Mouse (Mus musculus): ENCODE measurements around the gene Fam89b. TPM values are rescaled to one million over a fixed set of nuclear protein-coding genes. Genes with fewer than 3 reads are reported as not detected.

The Fam89b gene
- 115 and 126 TPM in 2 replicates for polyA plus RNA-seq (2015; fragmentation: Nextera tagmentation; extraction: Ambion mirVana)

DNA sequence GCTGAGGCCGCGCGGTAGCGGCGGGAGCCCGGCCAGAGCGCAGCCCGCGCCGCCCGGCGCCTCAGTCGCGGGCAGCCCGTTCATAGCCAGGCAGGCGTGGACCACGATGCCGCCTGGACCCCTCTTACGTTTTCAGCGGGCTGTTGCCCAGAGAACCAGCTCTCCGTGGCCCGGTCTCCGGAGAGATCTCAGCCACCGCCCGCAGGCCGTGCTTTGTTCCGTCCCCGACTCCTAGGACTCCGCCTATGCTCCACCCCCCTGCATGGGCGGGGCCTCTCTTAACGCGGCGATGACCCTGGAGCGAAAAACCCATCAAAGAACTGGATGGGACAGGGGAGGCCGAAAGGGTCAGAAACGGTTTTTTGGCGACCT is at the start of gene Fam89b:
TSS of gene Fam89b (minus strand) at position 210 of the 372 bp plus-strand sequence.
- H3K36me3 ChIP-seq: peaks cover 17% of the 10 kb centered on the region
- peak within 1 kb of the TSS; percentile 96 for H3K27ac ChIP-seq
- H3K9ac ChIP-seq: peak within 1 kb of the TSS; percentile 99
- no peaks in the 10 kb centered on the region for H3K27me3 ChIP-seq
- peaks cover 64% of the 10 kb centered on the region for H3K4me1 ChIP-seq
- under 1% methylated on average over 37 of the region's 37 CpGs for WGBS
- no peaks in the 10 kb centered on the region for H3K9me3 ChIP-seq
- peak within 1 kb of the TSS; percentile 95 for H3K4me3 ChIP-seq
- ATAC-seq (ENCODE audit: insufficient number of reproducible peaks, insufficient read depth, low FRiP score, low TSS enrichment, low read depth): peak; percentile 82
- H3K4me2 ChIP-seq: peak within 1 kb of the TSS; percentile 99

DNA sequence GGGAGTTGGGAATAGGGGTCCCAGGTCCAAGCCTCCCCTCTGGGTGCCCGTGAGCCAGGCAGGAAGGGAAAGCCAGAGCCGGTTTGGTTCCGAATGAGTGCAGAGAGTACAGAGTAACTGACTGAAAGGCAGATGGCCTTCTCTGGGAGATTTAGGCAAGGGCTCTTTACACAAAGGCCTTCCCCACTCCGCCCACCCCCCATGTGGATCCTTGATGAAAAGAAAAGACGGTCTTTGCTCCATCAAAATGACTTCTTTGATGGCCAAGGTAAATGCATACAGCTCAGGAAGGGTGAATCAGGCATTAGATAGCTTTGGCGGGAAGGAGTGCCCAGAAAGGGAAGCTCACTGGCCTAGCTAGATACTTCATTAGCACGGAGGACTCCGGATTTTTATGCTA is 48.9 kb upstream of the Fam89b start:
- 0 out of 2 replicates have a peak overlapping the region, but pooled peaks have one; percentile 32 for H3K9ac ChIP-seq
- H3K4me3 ChIP-seq: no peak overlapping the region
- WGBS: 49% methylated on average over 8 of the region's 8 CpGs
- no peak overlapping the region for H3K4me2 ChIP-seq
- no peaks in the 10 kb centered on the region for H3K27me3 ChIP-seq
- no peak overlapping the region for H3K27ac ChIP-seq
- no peak for ATAC-seq (ENCODE audit: insufficient number of reproducible peaks, insufficient read depth, low FRiP score, low TSS enrichment, low read depth)
- H3K9me3 ChIP-seq: no peaks in the 10 kb centered on the region
- no peaks in the 10 kb centered on the region for H3K36me3 ChIP-seq
- H3K4me1 ChIP-seq: no peaks in the 10 kb centered on the region

DNA sequence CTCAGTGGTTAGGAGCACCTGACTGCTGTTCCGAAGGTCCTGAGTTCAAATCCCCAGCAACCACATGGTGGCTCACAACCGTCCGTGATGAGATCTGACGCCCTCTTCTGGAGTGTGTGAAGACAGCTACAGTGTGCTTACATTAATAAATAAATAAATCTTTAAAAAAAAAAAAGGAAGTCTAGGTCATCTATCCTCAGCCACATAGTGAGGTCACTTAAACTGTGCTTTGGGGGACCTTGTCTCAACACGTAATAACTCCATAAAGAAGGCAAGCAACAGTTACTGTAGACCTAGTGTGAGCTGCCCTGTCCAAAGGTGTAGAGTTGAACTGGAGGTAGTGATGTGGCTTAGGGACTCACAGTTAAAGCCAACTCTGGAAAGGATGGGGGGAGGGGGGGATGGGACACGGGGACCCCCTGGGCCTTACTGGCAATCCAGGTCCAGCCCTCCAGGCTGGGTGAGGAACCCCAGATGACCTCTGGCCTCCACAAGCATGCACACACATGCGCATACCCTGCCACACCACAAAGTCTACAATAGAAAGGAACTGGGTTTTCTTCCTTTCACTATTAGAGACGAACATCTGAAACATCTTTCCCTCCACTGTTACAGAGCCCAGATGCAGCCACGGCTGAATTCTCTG is 48.1 kb upstream of the Fam89b start:
- no peak overlapping the region for H3K27ac ChIP-seq
- 0 out of 2 replicates have a peak overlapping the region, but pooled peaks have one; percentile 32 for H3K9ac ChIP-seq
- no peaks in the 10 kb centered on the region for H3K36me3 ChIP-seq
- no peaks in the 10 kb centered on the region for H3K9me3 ChIP-seq
- WGBS: 75% methylated on average over 9 of the region's 9 CpGs
- no peak overlapping the region for H3K4me2 ChIP-seq
- no peaks in the 10 kb centered on the region for H3K4me1 ChIP-seq
- ATAC-seq (ENCODE audit: insufficient number of reproducible peaks, insufficient read depth, low FRiP score, low TSS enrichment, low read depth): 0 out of 2 replicates have a peak, but pooled peaks have one; percentile 26
- H3K4me3 ChIP-seq: no peak overlapping the region
- H3K27me3 ChIP-seq: no peaks in the 10 kb centered on the region

DNA sequence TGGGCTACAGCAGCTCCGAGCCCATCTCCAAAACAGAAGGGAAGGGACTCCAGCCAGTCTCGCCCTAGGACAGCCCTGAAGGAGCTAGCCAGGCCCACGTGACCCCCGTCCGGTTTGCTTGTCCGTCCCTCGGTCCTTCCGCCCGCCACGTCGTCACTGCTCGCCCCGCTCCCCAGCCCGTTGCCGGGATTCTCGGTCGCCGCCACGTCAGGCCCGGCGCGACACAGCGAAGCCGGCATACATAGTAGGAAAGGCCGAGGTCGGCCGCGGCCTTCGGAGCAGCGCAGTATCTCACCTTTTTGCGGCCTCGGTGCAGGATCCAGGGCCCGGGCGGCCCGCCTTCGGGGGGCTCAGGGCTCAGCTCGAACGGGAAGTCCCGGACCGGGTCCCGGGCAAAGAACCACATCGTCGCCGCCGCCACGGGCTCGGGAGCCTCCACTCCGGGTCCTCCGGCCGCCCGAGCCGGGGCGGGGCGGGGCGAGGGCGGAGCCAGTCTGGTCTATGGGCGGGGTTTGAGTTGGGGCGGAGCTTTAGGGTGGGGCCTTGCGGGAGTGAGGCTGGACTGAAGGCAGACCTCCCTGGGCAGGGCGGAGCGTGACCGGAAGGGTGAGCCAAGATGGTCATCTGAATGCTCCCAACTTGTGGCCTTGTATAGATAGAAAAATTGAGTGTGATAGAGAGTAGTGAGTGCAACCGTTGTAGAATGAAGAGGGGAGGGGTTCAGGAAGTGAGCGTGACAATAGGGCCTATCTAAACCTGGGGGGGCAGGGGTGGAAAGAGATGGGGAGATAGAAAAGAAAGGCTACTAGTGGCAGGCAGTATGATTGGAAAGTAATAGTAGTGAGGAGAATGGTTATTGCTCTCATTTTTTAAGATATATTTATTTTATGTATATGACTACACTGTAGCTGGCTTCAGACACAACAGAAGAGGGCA is 41.7 kb upstream of the Fam89b start, which contains the start of gene Scyl1:
TSS of gene Scyl1 (minus strand) at position 495 of the 936 bp plus-strand sequence.
- WGBS: under 1% methylated on average over 61 of the region's 64 CpGs
- peak within 1 kb of the TSS; percentile 78 for H3K27ac ChIP-seq

DNA sequence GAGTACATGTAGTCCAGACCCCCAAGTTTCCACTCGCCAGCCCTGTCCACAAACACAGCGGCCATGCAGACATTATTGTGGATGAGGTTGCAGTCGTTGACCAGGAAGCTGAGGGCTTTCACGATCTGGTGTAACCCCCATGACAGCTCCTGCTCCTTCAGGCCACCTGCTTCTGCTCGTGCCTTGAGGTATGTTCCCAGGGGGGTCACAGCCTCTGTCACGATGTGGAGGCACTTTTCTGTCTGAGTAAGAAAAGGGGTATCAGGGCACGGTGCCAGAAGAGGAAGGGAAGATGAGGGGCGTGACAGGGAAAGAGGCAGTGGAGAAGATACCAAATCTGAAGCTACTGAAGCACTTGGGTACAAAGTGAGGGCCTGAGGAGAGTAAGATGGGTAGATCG is 40.9 kb upstream of the Fam89b start:
- peak overlapping the region; percentile 78; the same call in 1 of the 2 replicates for H3K27ac ChIP-seq
- 43% methylated on average over 9 of the region's 9 CpGs for WGBS

More for the DNA sequence above, 41.7 kb upstream of the Fam89b start, which contains the start of gene Scyl1:
- no peaks in the 10 kb centered on the region for H3K9me3 ChIP-seq
- ATAC-seq (ENCODE audit: insufficient number of reproducible peaks, insufficient read depth, low FRiP score, low TSS enrichment, low read depth): peak; percentile 90
- H3K4me1 ChIP-seq: peaks cover 13% of the 10 kb centered on the region
- no peaks in the 10 kb centered on the region for H3K27me3 ChIP-seq
- peak within 1 kb of the TSS; percentile 91 for H3K4me2 ChIP-seq
- H3K4me3 ChIP-seq: peak within 1 kb of the TSS; percentile 81
- H3K36me3 ChIP-seq: peaks cover 39% of the 10 kb centered on the region
- H3K9ac ChIP-seq: peak within 1 kb of the TSS; percentile 92

DNA sequence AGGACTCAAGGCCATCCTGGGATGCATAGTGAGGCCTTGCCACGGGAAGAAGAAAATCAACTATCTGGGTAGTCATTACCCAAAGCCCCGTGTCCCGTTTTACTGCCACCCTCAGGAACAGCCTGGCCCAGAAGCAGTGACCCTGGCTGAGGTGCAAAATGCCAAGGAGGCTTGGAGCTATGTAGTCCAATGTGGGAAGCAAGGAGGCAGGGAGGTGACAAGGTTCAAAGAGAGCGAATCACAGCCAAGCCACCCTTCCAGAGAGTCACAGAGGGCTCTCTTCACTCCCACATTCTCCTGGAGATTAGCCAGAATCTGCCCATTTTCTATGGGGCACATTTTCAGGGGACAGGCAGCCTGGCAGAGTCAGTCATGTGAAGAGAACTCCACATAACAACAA is 37.8 kb upstream of the Fam89b start:
- H3K9ac ChIP-seq: no peak overlapping the region
- H3K9me3 ChIP-seq: no peaks in the 10 kb centered on the region

More for the DNA sequence above, 40.9 kb upstream of the Fam89b start:
- Histone ChIP-seq H3K36me3 (peaks cover 48% of the 10 kb centered on the region), H3K27me3 (no peaks in the 10 kb centered on the region), H3K9ac (peak overlapping the region; percentile 92), H3K4me3 (peak overlapping the region; percentile 81), H3K9me3 (no peaks in the 10 kb centered on the region), H3K4me1 (peaks cover 13% of the 10 kb centered on the region), H3K4me2 (peak overlapping the region; percentile 91)
- no peak for ATAC-seq (ENCODE audit: insufficient number of reproducible peaks, insufficient read depth, low FRiP score, low TSS enrichment, low read depth)

DNA sequence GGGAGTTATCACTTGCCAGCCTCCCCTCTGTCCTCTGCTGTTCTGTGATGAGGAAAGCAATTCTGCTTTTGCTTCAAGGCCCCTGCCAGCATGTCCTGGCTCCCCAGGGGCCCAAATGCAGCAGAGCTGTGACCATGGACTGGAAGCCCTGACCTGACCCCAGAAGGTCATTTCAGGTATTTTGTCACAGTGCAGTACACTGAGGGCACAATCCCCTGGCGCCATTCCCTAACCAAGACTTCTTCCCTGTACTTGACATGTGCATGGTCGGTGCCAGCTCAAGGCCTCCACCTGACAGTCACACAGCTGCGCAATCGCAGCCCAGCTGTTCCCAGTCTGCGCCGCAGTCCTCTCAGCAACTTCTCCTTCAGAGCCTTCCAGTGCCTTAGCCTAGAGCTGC is 33.7 kb upstream of the Fam89b start:
- Histone ChIP-seq H3K27ac (no peak overlapping the region), H3K9me3 (no peaks in the 10 kb centered on the region), H3K27me3 (peaks cover 8% of the 10 kb centered on the region), H3K9ac (no peak overlapping the region), H3K4me2 (no peak overlapping the region), H3K4me3 (no peak overlapping the region), H3K36me3 (peaks cover 97% of the 10 kb centered on the region), H3K4me1 (no peaks in the 10 kb centered on the region)
- WGBS: 91% methylated on average over 6 of the region's 6 CpGs
- ATAC-seq (ENCODE audit: insufficient number of reproducible peaks, insufficient read depth, low FRiP score, low TSS enrichment, low read depth): no peak

More for the DNA sequence above, 37.8 kb upstream of the Fam89b start:
- H3K4me1 ChIP-seq: peaks cover 13% of the 10 kb centered on the region
- H3K36me3 ChIP-seq: peaks cover 75% of the 10 kb centered on the region
- WGBS: 86% methylated on average over 4 of the region's 4 CpGs
- H3K27ac ChIP-seq: no peak overlapping the region
- no peak for ATAC-seq (ENCODE audit: insufficient number of reproducible peaks, insufficient read depth, low FRiP score, low TSS enrichment, low read depth)
- H3K27me3 ChIP-seq: no peaks in the 10 kb centered on the region
- no peak overlapping the region for H3K4me3 ChIP-seq
- no peak overlapping the region for H3K4me2 ChIP-seq

DNA sequence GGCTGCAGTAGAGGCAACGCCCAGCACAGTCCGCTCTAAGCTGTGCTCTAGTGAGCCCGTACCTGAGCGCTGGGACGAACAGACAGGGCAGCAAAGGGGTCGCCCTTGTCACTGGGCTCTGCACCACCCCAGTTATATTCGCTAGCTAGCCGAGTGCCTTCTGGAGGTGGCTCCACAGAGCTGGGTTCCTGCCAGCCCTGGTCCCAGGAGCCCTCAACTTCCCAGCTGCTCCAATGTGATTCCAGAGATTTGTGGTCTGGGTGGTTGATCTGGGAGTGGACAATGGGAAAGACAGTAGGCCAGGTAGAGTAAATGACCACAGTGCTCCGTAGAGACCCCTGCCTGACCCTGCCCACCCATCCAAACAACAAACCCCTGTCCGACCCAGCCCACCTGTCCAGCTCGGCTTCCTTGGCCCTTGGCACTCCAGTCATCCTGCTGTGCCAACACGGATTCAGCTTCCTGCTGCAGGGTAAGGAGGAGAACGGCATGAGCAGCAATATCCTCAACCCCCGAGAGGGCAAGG is 29.5 kb upstream of the Fam89b start:
- 90% methylated on average over 14 of the region's 14 CpGs for WGBS
- ATAC-seq (ENCODE audit: insufficient number of reproducible peaks, insufficient read depth, low FRiP score, low TSS enrichment, low read depth): no peak
- no peak overlapping the region for H3K4me3 ChIP-seq
- peaks cover 86% of the 10 kb centered on the region for H3K36me3 ChIP-seq
- peaks cover 14% of the 10 kb centered on the region for H3K4me1 ChIP-seq
- no peak overlapping the region for H3K9ac ChIP-seq
- no peak overlapping the region for H3K4me2 ChIP-seq
- no peak overlapping the region for H3K27ac ChIP-seq
- H3K27me3 ChIP-seq: peaks cover 47% of the 10 kb centered on the region
- H3K9me3 ChIP-seq: no peaks in the 10 kb centered on the region

DNA sequence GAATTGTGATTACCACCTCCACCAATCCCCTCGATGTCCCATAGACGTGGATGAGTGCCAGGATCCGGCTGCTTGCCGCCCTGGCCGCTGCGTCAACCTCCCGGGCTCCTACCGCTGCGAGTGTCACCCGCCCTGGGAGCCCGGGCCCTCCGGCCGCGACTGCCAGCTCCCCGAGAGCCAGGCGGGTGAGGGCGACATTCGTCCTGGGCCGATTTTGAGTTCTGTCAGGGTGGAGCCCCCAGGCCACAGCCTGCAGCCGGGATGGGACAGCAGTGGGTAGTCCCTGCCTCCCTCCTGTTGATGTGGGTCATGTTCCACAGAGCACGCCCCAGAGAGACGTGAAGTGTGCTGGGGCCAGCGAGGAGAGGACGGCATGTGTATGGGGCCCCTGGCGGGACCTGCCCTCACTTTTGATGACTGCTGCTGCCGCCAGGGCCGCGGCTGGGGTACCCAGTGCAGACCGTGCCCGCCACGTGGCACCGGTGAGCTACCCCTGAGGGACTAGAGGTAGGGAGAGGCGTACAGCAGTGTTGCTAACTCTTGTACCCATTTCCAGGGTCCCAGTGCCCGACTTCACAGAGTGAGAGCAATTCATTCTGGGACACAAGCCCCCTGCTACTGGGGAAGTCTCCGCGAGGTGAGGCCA is 27.7 kb upstream of the Fam89b start:
- H3K4me3 ChIP-seq: peak overlapping the region; percentile 22
- no peaks in the 10 kb centered on the region for H3K9me3 ChIP-seq
- H3K4me1 ChIP-seq: peaks cover 14% of the 10 kb centered on the region
- 18% methylated on average over 36 of the region's 36 CpGs for WGBS
- peak overlapping the region; percentile 58 for H3K9ac ChIP-seq
- H3K4me2 ChIP-seq: peak overlapping the region; percentile 48
- H3K36me3 ChIP-seq: peaks cover 81% of the 10 kb centered on the region
- peaks cover 60% of the 10 kb centered on the region for H3K27me3 ChIP-seq
- ATAC-seq (ENCODE audit: insufficient number of reproducible peaks, insufficient read depth, low FRiP score, low TSS enrichment, low read depth): no peak
- no peak overlapping the region for H3K27ac ChIP-seq

DNA sequence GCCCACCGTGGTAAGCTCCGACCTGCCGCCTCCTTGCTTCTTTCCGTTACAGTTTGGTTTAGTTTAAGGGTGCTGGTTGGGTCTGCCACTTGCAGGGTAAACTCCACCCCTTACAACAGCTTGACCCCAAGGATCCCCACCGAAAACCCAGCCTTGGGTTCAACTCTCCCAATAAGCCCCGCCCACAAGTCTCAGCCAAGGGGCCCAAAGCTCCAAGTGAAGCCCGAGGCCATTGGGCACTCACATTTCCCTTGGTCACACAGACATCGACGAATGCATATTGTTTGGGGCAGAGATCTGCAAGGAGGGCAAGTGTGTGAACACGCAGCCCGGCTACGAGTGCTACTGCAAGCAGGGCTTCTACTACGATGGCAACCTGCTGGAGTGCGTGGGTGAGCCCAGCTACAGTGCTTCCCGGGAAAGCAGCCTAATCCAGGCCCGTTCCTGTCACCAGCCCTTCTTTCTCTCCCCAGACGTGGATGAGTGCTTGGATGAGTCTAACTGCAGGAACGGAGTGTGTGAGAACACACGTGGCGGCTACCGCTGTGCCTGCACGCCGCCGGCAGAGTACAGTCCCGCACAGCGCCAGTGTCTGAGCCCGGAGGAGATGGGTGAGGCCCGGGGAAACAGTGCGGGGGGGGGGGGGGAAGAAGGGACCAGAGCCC is 27.0 kb upstream of the Fam89b start:
- peak overlapping the region; percentile 48 for H3K4me2 ChIP-seq
- ATAC-seq (ENCODE audit: insufficient number of reproducible peaks, insufficient read depth, low FRiP score, low TSS enrichment, low read depth): no peak
- H3K9me3 ChIP-seq: no peaks in the 10 kb centered on the region
- peaks cover 67% of the 10 kb centered on the region for H3K27me3 ChIP-seq
- peak overlapping the region; percentile 22 for H3K4me3 ChIP-seq
- H3K36me3 ChIP-seq: peaks cover 75% of the 10 kb centered on the region
- H3K9ac ChIP-seq: peak overlapping the region; percentile 58
- H3K27ac ChIP-seq: no peak overlapping the region
- 13% methylated on average over 29 of the region's 29 CpGs for WGBS
- peaks cover 20% of the 10 kb centered on the region for H3K4me1 ChIP-seq
